Mouse (Mus musculus) embryonic fibroblast, embryonic 13.5 days (primary cell): Measurements from ENCODE around the gene Sptan1. TPM values are rescaled to one million over a fixed set of nuclear protein-coding genes. Genes with fewer than 3 reads are reported as not detected.
"Not testable (repeated sequence)": the region's sequence is repeated elsewhere in the genome, so short reads cannot be mapped to it uniquely, and the experiment has no call there.

ENCODE experiments used
- H3K27ac ChIP-seq: 2 replicates; pipeline ENCODE4 v1.5.1; 2012; ENCODE audit warnings: low read length, control low read depth, inconsistent platforms; ENCODE audit not compliant: insufficient read depth
- H3K4me1 ChIP-seq: 2 replicates; pipeline ENCODE4 v1.6.1; 2011; ENCODE audit warnings: low read length; ENCODE audit not compliant: control insufficient read depth, insufficient read depth
- H3K4me3 ChIP-seq: 2 replicates; pipeline ENCODE4 v1.5.1; 2011; ENCODE audit warnings: mild to moderate bottlenecking, control low read depth, low read length; ENCODE audit not compliant: insufficient read depth
- CTCF ChIP-seq: IDR thresholded peaks from 2 replicates; pipeline ENCODE4 v1.5.1; 2011; ENCODE audit warnings: mild to moderate bottlenecking, control low read depth, low read length, moderate library complexity, borderline replicate concordance; ENCODE audit not compliant: insufficient read depth
- POLR2A ChIP-seq: IDR thresholded peaks from 2 replicates; pipeline ENCODE4 v1.6.1; 2011; ENCODE audit warnings: low read depth, mild to moderate bottlenecking, control low read depth, low read length, moderate library complexity
- polyA plus RNA-seq: library from polyadenylated mRNA; stranded (reverse); fragments of >200 nt; gene quantifications from 2 replicates; pipeline ENCODE4 v1.2.4, GENCODE M21; 2011; ENCODE audit warnings: low read depth; ENCODE audit not compliant: missing spikeins, insufficient read length

Sptan1 gene
- polyA plus RNA-seq, 1 experiment: 222 TPM

DNA sequence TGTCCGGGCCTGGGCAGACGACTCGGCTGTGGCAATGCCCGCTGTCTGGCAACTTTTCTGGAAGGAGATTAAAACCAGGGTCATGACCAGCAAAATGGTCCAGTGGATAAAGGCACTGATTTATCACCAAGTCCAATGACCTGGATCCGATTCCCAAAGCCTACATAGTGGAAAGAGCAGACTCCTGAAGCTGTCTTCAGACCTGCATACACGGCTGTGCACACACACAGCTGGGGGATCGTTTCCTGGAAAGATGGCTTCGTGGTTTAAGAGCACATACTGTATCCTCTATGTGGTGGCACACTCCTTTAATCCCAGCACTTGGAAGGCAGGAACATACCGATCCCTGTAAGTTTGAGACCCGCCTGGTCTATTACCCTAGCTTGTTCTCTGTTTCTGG lies 73.0 kb downstream of the Sptan1 start:
- Histone ChIP-seq H3K4me3 (no peak overlapping the region), H3K27ac (no peak overlapping the region), H3K4me1 (no peaks in the 10 kb centered on the region)
- TF ChIP-seq POLR2A: no peak
- no peak for TF ChIP-seq CTCF

DNA sequence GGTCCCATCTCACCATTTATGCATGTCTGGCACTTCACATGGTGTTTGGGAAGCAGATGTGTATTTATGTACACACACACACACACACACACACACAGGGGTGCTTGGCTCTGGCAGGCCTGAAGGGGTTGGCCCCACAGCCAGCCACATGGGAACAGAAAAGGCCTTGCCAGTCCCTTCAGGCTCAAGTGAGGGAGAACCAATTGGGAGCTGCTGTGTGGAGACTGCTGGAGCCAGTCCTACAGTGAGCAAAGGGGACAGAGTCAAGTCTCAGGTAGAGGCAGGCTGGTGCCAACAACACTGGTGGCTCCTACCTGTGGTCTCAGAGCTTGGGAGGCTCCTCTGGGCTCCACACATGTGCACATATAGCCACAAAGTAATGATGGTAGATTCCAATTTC lies 74.3 kb downstream of the Sptan1 start:
- H3K27ac ChIP-seq: no peak overlapping the region
- TF ChIP-seq CTCF (no peak), POLR2A (no peak)
- no peak overlapping the region for H3K4me3 ChIP-seq
- H3K4me1 ChIP-seq: no peaks in the 10 kb centered on the region

DNA sequence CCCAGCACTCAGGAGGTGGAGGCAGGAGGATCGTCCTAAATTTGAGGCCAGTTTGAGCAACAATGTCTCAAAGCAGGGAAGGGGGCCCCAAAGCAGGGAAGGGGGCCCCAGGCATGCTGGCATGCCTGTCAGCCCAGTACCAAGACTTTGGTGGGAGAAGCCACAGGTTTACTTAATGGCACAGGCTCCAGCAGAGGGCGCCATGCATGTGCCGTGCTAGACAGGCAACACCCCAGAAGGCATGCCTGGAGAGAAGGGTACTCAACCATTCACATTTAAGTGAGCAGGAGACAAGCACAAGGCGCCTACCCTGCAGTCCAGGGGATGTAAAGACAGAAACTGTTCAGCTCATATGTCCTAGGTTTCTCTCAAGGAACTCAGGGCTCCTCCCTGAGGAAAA lies 77.1 kb downstream of the Sptan1 start:
- TF ChIP-seq POLR2A: no peak
- TF ChIP-seq CTCF: peak; percentile 94
- H3K4me1 ChIP-seq: no peaks in the 10 kb centered on the region
- no peak overlapping the region for H3K4me3 ChIP-seq
- no peak overlapping the region for H3K27ac ChIP-seq

DNA sequence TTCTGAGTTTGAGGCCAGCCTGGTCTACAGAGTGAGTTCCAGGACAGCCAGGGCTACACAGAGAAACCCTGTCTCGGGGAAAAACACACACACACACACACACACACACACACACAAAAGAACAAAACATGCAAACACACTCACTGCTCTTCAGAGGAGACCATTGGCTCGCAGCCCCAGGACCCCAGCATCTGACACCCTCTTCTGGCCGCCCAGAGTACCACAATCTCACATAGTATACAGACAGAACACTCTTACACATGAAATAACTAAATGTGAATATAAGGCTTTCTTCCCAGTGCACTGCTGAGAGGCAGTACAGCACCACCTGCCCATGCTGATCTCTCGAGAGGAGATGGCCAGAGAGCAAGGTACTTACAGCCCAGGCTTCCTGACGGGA lies 79.2 kb downstream of the Sptan1 start:
- no peaks in the 10 kb centered on the region for H3K4me1 ChIP-seq
- TF ChIP-seq CTCF: no peak
- TF ChIP-seq POLR2A: no peak
- no peak overlapping the region for H3K4me3 ChIP-seq

DNA sequence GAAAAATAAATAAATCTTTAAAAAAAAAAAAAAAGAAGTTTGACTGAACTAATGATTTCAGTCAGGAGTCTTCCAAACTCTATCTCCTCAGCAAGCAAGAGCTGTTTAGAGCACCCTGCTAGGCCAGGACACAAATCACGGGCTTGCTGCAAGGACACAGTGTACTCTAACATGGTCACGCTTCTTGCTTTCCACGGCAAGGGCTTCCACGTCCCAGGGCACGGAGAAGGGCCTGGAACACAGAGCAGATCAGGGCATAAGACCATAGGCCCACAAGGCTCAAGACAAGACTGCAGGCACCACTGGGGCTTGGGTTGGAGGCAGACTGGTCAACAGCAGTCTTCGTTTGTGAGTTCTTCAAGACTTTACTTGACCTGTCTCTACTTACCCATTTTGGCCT lies 81.8 kb downstream of the Sptan1 start:
- Histone ChIP-seq H3K27ac (no peak overlapping the region), H3K4me3 (no peak overlapping the region), H3K4me1 (no peaks in the 10 kb centered on the region)
- TF ChIP-seq POLR2A: no peak

More for the DNA sequence above, 79.2 kb downstream of the Sptan1 start:
- no peak overlapping the region for H3K27ac ChIP-seq

DNA sequence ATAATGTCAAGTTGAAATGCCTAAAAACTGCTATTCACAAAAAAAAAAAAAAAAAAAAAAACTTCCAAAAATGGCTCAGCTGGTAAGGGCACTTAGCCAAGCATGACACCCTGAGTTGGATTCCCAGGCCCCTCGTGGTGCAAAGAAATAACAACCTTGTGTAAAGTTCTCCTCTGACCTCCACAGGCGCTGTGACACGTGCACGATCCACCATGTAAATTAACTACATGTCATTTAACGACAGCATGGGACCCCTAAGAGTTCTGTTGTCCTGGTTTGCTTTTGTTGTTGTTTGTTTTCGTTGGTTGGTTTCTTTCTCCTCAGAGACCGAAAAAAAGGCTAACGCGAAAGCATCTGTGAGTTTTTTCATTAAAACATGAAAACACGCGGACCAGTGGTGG lies 82.7 kb downstream of the Sptan1 start:
- no peak overlapping the region for H3K27ac ChIP-seq
- H3K4me1 ChIP-seq: peaks cover 3% of the 10 kb centered on the region; the same call in 1 of the 2 replicates
- H3K4me3 ChIP-seq: peak overlapping the region; percentile 59
- TF ChIP-seq CTCF: no peak
- no peak for TF ChIP-seq POLR2A

DNA sequence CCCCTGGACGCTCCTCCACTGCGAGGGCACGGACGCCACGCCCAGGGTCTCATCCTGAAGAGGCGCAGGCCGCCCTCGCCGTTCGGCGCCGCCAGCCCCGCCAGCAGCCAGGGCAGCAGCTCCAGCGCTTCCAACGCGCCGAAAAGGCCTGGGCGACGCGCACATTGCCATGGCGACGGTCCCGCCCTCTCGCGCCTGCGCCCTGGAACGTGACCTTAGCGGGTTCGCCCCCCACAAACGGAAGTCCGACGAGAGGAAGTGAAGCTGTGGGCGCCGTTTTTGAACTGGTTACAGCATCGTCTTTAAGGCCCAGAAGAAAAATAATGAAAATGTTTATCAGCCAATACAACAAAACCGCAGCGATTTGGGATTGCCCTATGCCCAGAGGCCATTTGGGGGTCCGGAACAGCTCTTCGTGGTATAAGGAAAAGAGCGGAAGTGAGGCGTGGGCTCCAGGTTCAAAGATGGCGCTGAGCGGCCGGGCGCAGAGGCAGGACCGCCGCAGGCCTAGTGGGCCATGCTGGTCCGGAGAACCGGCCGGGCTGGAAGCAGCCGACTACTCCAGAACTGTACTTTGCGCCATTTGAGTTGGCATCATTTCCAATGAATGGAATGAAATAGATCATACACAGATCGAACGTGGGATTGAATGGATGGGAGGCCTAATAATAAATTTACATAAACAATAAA lies 83.5 kb downstream of the Sptan1 start, which contains the start of gene Wdr34:
TSS of gene Wdr34 (minus strand) at position 183 of the 690 bp plus-strand sequence.
- Histone ChIP-seq H3K4me1 (peaks cover 3% of the 10 kb centered on the region; the same call in 1 of the 2 replicates), H3K4me3 (peak within 1 kb of the TSS; percentile 59), H3K27ac (peak within 1 kb of the TSS; percentile 82)
- TF ChIP-seq CTCF (no peak), POLR2A (peak; percentile 75)

DNA sequence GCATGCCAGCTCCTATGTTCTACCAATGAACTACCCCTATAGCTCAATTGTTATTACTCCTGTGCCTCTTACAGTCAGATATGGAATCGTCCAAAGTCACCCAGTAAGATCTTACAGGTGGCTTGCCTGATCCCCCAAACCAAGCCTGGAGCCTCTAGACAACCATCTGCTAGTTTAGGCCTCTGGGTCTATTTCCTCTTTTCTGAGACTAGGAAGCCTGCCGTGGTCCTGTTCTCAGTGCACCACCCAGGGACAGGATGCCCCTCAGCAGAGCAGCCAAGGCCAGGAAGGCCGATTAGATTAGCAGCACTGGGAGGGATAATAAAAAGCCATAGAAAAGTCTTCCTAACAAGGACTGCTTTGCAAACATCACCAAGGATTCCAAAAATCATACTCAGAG lies 84.5 kb downstream of the Sptan1 start:
- Histone ChIP-seq H3K27ac (no peak overlapping the region), H3K4me3 (no peak overlapping the region), H3K4me1 (peaks cover 3% of the 10 kb centered on the region; the same call in 1 of the 2 replicates)
- no peak for TF ChIP-seq POLR2A

DNA sequence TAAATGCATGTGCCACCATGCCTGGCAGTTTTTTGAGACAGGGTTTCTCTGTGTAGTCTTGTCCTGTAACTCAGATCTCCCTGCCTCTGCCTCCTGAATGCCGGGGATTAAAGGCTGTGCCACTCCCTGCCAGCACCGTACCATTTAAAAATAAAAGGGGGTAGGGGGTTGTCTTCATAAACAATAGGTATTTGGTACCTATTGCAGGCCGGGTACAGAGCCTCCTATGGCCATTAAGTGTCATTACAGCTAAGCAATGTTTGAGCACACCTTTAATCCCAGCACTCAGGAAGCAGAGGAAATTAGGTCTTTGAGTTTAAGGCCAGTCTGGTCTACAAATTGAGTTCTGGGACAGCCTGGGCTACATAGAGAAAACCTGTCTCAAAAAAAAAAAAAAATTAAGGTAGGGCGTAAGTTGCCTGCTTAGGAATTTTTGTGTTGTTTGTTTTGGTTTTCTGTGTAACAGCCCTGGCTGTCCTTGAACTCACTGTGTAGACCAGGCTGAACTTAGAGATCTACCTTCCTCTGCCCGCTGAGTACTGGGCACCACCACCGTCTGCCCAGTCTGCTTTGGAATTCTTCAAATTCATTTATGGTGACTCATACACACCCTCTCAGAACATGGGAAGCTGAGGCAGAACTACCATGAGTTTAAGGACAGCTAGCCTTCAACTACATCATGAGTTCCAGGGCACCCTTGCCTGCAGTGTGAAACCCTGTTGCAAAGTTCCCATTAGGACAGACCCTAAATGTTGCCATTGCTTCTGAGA lies 86.8 kb downstream of the Sptan1 start:
- H3K4me3 ChIP-seq: no peak overlapping the region
- H3K4me1 ChIP-seq: peaks cover 3% of the 10 kb centered on the region; the same call in 1 of the 2 replicates
- no peak for TF ChIP-seq POLR2A
- TF ChIP-seq CTCF: no peak
- H3K27ac ChIP-seq: no peak overlapping the region

DNA sequence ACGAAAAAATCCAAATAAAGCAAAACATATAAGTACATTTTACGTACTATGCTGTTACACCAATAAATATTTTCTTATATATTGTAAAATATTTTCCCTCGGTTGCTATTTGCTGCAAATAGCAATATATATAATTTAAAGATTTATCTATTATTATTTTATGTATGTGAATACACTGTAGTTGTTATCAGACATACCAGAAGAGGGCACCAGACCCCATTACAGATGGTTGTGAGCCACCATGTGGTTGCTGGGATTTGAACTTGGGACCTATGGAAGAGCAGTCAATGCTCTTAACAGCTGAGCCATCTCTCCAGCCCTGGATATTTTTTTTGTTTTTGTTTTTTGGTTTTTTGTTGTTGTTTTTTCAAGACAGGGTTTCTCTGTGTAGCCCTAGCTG lies 90.0 kb downstream of the Sptan1 start:
- not testable (repeated sequence) for H3K4me1 ChIP-seq, H3K4me3 ChIP-seq, H3K27ac ChIP-seq

DNA sequence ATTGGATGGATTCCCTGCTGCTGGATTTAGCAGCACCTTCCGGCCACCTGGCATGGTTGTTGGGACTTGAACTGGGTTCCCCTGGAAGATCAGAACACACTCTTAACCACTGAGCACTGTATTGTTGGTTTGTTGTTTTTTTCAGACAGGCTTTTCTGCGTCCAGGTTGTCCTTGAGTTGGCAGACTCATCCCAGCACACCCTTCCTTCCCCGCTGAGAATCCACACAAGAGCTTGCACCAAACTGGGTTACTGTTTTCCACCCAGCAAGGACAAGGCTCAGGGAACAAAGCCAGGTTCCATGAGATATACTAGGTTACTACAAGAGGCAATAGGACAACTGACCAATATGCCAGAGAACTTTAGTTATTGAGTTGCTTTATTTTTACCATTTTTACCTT lies 91.4 kb downstream of the Sptan1 start:
- TF ChIP-seq POLR2A: no peak
- no peak for TF ChIP-seq CTCF
- no peak overlapping the region for H3K27ac ChIP-seq
- no peak overlapping the region for H3K4me3 ChIP-seq

More for the DNA sequence above, 91.4 kb downstream of the Sptan1 start:
- H3K4me1 ChIP-seq: peaks cover 3% of the 10 kb centered on the region; the same call in 1 of the 2 replicates
